Mouse (Mus musculus): ENCODE data around the gene Fbxo34. TPM values are rescaled to one million over a fixed set of nuclear protein-coding genes. Genes with fewer than 3 reads are reported as not detected.
"Not testable (repeated sequence)": the region's sequence is repeated elsewhere in the genome, so short reads cannot be mapped to it uniquely, and the experiment has no call there.

Fbxo34 gene
- 9.9 and 10.9 TPM in 2 replicates for polyA plus RNA-seq (2012; rRNA removed)

DNA sequence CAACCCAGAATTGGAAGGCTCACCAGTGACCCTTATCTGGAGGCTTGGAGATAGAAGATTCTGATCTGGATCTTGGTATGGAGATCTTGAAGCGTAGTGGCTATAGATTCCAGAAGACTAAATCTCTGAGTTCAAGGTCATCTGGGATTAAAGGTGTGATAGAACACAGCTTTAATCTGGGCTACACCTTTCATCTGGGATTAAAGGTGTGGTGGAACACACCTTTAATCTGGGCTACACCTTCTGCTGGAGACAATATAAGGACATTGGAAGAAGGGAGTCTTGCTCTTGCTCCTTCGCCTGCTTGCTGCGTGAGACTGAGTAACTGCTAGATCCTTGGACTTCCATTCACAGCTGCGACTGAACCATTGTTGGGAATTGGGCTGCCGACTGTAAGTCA lies at the start of gene Fbxo34:
Gene Fbxo34, plus strand, starts transcription at position 301 of the 400 bp plus-strand sequence.
- not testable (repeated sequence) for H3K4me1 ChIP-seq (ENCODE audit: control insufficient read depth, insufficient read depth, low read length); H3K4me3 ChIP-seq (replicated peaks; ENCODE audit: extremely low read depth, low read depth, low read length); DNase-seq
- WGBS = 86% methylated on average over 3 of the region's 5 CpGs

GRCm38 (mm10) chr14:47402735-47403134 lies 47.5 kb upstream of the Fbxo34 start:
- no peak for DNase-seq
- Histone ChIP-seq H3K4me1 (ENCODE audit: control insufficient read depth, insufficient read depth, low read length) (no peaks in the 10 kb centered on the region), H3K4me3 (replicated peaks; ENCODE audit: extremely low read depth, low read depth, low read length) (no peak overlapping the region)
- 93% methylated on average over 8 of the region's 8 CpGs for WGBS
- TF ChIP-seq POLR2A (IDR thresholded peaks at IDR 0.05; ENCODE audit: borderline replicate concordance, extremely low read depth, low read depth, low read length) (no peak), CTCF (IDR thresholded peaks at IDR 0.05; ENCODE audit: insufficient read depth, low read length) (no peak)

DNA sequence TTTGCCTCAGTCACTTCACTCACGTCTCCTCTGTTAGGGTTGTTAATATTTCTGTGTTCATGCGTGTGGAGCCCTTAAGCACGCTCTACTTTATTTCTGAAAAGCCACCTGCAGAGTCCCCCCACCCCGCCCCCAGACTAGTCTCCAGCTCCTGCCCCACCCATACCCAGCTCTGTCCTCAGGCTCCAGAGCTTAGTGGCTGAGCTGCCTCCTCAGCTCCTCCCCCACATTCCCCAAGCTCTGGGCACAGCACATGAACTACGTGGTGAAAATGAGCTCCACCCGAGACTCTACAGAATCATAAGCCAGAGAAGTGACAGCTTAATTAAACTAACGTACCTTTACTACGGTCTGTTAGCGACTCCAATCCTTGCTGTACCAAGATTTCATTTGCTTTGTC lies 44.2 kb upstream of the Fbxo34 start:
- WGBS = 80% methylated on average over 9 of the region's 9 CpGs
- H3K4me1 ChIP-seq (ENCODE audit: control insufficient read depth, insufficient read depth, low read length) = no peaks in the 10 kb centered on the region
- TF ChIP-seq CTCF (IDR thresholded peaks at IDR 0.05; ENCODE audit: insufficient read depth, low read length) (no peak), POLR2A (IDR thresholded peaks at IDR 0.05; ENCODE audit: borderline replicate concordance, extremely low read depth, low read depth, low read length) (no peak)
- H3K4me3 ChIP-seq (replicated peaks; ENCODE audit: extremely low read depth, low read depth, low read length) = no peak overlapping the region
- no peak for DNase-seq

GRCm38 (mm10) chr14:47417346-47417745 lies 32.9 kb upstream of the Fbxo34 start:
- no peak for TF ChIP-seq CTCF (IDR thresholded peaks at IDR 0.05; ENCODE audit: insufficient read depth, low read length)
- no peak for TF ChIP-seq POLR2A (IDR thresholded peaks at IDR 0.05; ENCODE audit: borderline replicate concordance, extremely low read depth, low read depth, low read length)
- 25% methylated on average over 3 of the region's 3 CpGs for WGBS

GRCm38 (mm10) chr14:47417775-47418665 lies 32.2 kb upstream of the Fbxo34 start, which contains the start of gene Dlgap5:
Dlgap5 (minus strand) TSS chr14:47418407.
- peak within 1 kb of the TSS; percentile 61 for H3K4me3 ChIP-seq (replicated peaks; ENCODE audit: extremely low read depth, low read depth, low read length)
- TF ChIP-seq CTCF (IDR thresholded peaks at IDR 0.05; ENCODE audit: insufficient read depth, low read length) (no peak), POLR2A (IDR thresholded peaks at IDR 0.05; ENCODE audit: borderline replicate concordance, extremely low read depth, low read depth, low read length) (no peak)
- H3K4me1 ChIP-seq (ENCODE audit: control insufficient read depth, insufficient read depth, low read length) = no peaks in the 10 kb centered on the region
- peak; percentile 90 for DNase-seq
- WGBS = under 1% methylated on average over 36 of the region's 36 CpGs

More at GRCm38 (mm10) chr14:47417346-47417745, 32.9 kb upstream of the Fbxo34 start:
- Histone ChIP-seq H3K4me3 (replicated peaks; ENCODE audit: extremely low read depth, low read depth, low read length) (no peak overlapping the region), H3K4me1 (ENCODE audit: control insufficient read depth, insufficient read depth, low read length) (no peaks in the 10 kb centered on the region)
- DNase-seq = no peak

- no peak for DNase-seq
- 30% methylated on average over 5 of the region's 5 CpGs for WGBS
These were observed 31.6 kb upstream of the Fbxo34 start for GRCm38 (mm10) chr14:47418666-47418991.

DNA sequence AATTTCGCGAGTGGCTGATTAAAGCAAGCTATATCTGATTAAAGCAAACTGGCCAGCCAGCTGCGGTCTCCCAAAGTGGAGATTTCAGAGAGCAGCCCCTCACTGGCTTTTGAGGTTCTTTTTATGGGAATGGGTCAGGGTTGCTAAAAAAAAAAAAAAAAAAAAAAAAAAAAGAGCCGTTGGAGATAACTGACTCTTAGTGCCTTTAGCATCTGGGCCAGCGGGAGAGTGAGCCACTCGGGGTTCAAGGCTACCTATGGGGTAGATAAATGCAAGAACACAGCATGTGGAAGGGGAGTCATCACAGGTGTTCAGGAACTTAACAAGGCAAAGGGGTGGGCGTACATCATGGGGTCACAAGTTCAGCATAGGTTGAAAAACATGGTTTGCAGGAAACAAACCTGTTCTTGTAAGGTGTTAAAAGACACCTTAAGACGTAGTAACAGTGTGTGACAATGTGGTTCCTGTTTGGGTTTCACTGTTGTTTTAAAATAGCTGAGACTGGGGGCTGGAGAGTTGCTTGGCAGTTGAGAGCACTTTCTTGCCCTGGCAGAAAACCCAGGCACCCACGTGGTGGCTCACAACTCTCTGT lies 31.1 kb upstream of the Fbxo34 start:
- TF ChIP-seq CTCF (IDR thresholded peaks at IDR 0.05; ENCODE audit: insufficient read depth, low read length) (no peak), POLR2A (IDR thresholded peaks at IDR 0.05; ENCODE audit: borderline replicate concordance, extremely low read depth, low read depth, low read length) (no peak)
- Histone ChIP-seq H3K4me3 (replicated peaks; ENCODE audit: extremely low read depth, low read depth, low read length) (no peak overlapping the region), H3K4me1 (ENCODE audit: control insufficient read depth, insufficient read depth, low read length) (no peaks in the 10 kb centered on the region)
- no peak for DNase-seq
- 75% methylated on average over 9 of the region's 9 CpGs for WGBS

More at GRCm38 (mm10) chr14:47418666-47418991, 31.6 kb upstream of the Fbxo34 start:
- H3K4me1 ChIP-seq (ENCODE audit: control insufficient read depth, insufficient read depth, low read length) = no peaks in the 10 kb centered on the region
- H3K4me3 ChIP-seq (replicated peaks; ENCODE audit: extremely low read depth, low read depth, low read length) = no peak overlapping the region
- TF ChIP-seq POLR2A (IDR thresholded peaks at IDR 0.05; ENCODE audit: borderline replicate concordance, extremely low read depth, low read depth, low read length) (no peak), CTCF (IDR thresholded peaks at IDR 0.05; ENCODE audit: insufficient read depth, low read length) (no peak)

DNA sequence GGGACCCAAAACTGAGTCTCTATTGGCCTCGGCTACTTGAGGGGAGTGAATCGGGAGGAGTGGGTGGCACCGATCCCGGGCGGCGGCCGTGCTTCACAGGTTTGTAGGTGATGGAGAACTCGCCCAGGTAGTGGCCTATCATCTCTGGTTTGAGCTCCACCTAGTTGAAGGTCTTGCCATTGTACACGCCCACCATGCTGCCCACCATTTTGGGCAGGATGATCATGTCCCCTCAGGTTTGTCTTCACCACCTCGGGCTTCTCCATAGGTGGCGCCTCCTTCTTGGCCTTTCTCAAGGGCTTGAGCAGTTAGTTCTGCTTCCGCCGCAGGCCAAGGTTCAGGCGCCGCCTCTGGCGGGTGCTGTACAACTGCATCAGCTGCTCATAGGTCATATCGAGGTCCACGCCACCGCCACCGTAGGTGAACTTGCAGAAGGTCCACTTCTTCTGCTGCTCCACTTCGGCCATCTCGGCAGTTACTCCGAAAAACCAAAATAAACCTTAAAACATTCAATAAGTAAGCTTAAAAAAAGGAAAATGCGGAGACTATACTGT lies 30.4 kb upstream of the Fbxo34 start:
- no peak for TF ChIP-seq POLR2A (IDR thresholded peaks at IDR 0.05; ENCODE audit: borderline replicate concordance, extremely low read depth, low read depth, low read length)
- no peak for TF ChIP-seq CTCF (IDR thresholded peaks at IDR 0.05; ENCODE audit: insufficient read depth, low read length)
- Histone ChIP-seq H3K4me3 (replicated peaks; ENCODE audit: extremely low read depth, low read depth, low read length) (no peak overlapping the region), H3K4me1 (ENCODE audit: control insufficient read depth, insufficient read depth, low read length) (no peaks in the 10 kb centered on the region)
- 94% methylated on average over 24 of the region's 24 CpGs for WGBS
- no peak for DNase-seq

DNA sequence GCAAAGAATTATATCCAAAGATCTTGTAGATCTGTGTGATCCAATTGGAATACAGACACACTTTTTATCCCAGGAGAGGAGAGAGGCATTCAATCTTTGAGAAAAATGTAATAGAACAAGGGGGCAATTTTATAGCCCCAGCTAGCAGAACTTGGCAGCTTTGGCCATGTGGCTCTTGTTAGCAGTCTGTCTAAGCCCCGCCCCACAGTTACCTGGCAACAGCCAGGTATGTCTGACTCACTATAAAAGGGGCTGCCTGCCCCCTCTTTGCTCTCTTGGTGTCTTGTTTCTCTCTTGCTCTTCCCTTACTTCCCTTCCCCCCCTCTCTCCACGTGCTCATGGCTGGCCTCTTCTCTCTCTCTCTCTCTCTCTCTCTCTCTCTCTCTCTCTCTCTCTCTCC lies 28.6 kb upstream of the Fbxo34 start:
- no peaks in the 10 kb centered on the region for H3K4me1 ChIP-seq (ENCODE audit: control insufficient read depth, insufficient read depth, low read length)
- no peak for TF ChIP-seq CTCF (IDR thresholded peaks at IDR 0.05; ENCODE audit: insufficient read depth, low read length)
- TF ChIP-seq POLR2A (IDR thresholded peaks at IDR 0.05; ENCODE audit: borderline replicate concordance, extremely low read depth, low read depth, low read length) = no peak
- 26% methylated on average over 2 of the region's 2 CpGs for WGBS
- no peak overlapping the region for H3K4me3 ChIP-seq (replicated peaks; ENCODE audit: extremely low read depth, low read depth, low read length)
- DNase-seq = no peak

All from lung, adult 2 months (tissue).